Mouse (Mus musculus): ENCODE measurements around the gene Spink2. TPM values are rescaled to one million over a fixed set of nuclear protein-coding genes. Genes with fewer than 3 reads are reported as not detected.

Gene Spink2
- polyA plus RNA-seq, 1 experiment: not detected

- no peaks in the 10 kb centered on the region for H3K79me3 ChIP-seq (ENCODE audit: low read depth)
- H3K27me3 ChIP-seq (ENCODE audit: control insufficient read depth, insufficient read depth, insufficient read length): peaks cover 3% of the 10 kb centered on the region
- H3ac ChIP-seq (ENCODE audit: control insufficient read depth, insufficient read length, low read depth): no peak overlapping the region
- no peaks in the 10 kb centered on the region for H3K79me2 ChIP-seq (ENCODE audit: control insufficient read depth, insufficient read depth)
- H3K4me3 ChIP-seq (ENCODE audit: insufficient read depth, poor library complexity, severe bottlenecking): no peak overlapping the region
- TF ChIP-seq USF1 (IDR thresholded peaks at IDR 0.05; ENCODE audit: low read depth): no peak
- no peak for TF ChIP-seq MYOG (IDR thresholded peaks at IDR 0.05; ENCODE audit: control insufficient read depth, extremely low read depth, insufficient read length)
- TF ChIP-seq CEBPB (IDR thresholded peaks at IDR 0.05; ENCODE audit: low read depth): no peak
- no peak for TF ChIP-seq FOSL1 (IDR thresholded peaks at IDR 0.05; ENCODE audit: insufficient read depth, low read length, poor library complexity, severe bottlenecking)
- TF ChIP-seq MYOD1 (IDR thresholded peaks at IDR 0.05; ENCODE audit: control insufficient read depth, insufficient read length, low read depth): no peak
- TF ChIP-seq MAX (IDR thresholded peaks at IDR 0.05): no peak
- TF ChIP-seq CTCF (IDR thresholded peaks at IDR 0.05; ENCODE audit: control insufficient read depth, insufficient read depth, insufficient read length): no peak
- H3K36me3 ChIP-seq (ENCODE audit: control insufficient read depth, insufficient read depth): no peaks in the 10 kb centered on the region
Observed at GRCm38 (mm10) chr5:77167306-77167945, 43.8 kb downstream of the Spink2 start.

- peaks cover 3% of the 10 kb centered on the region for H3K27me3 ChIP-seq (ENCODE audit: control insufficient read depth, insufficient read depth, insufficient read length)
- H3K4me3 ChIP-seq (ENCODE audit: insufficient read depth, poor library complexity, severe bottlenecking): no peak overlapping the region
- H3K36me3 ChIP-seq (ENCODE audit: control insufficient read depth, insufficient read depth): no peaks in the 10 kb centered on the region
- no peak for TF ChIP-seq FOSL1 (IDR thresholded peaks at IDR 0.05; ENCODE audit: insufficient read depth, low read length, poor library complexity, severe bottlenecking)
- TF ChIP-seq MAX (IDR thresholded peaks at IDR 0.05): no peak
- TF ChIP-seq MYOD1 (IDR thresholded peaks at IDR 0.05; ENCODE audit: control insufficient read depth, insufficient read length, low read depth): no peak
- TF ChIP-seq CEBPB (IDR thresholded peaks at IDR 0.05; ENCODE audit: low read depth): no peak
- TF ChIP-seq MYOG (IDR thresholded peaks at IDR 0.05; ENCODE audit: control insufficient read depth, extremely low read depth, insufficient read length): no peak
- no peaks in the 10 kb centered on the region for H3K79me2 ChIP-seq (ENCODE audit: control insufficient read depth, insufficient read depth)
- H3ac ChIP-seq (ENCODE audit: control insufficient read depth, insufficient read length, low read depth): no peak overlapping the region
- H3K79me3 ChIP-seq (ENCODE audit: low read depth): no peaks in the 10 kb centered on the region
Observed at GRCm38 (mm10) chr5:77165703-77166625, 45.3 kb downstream of the Spink2 start.

DNA sequence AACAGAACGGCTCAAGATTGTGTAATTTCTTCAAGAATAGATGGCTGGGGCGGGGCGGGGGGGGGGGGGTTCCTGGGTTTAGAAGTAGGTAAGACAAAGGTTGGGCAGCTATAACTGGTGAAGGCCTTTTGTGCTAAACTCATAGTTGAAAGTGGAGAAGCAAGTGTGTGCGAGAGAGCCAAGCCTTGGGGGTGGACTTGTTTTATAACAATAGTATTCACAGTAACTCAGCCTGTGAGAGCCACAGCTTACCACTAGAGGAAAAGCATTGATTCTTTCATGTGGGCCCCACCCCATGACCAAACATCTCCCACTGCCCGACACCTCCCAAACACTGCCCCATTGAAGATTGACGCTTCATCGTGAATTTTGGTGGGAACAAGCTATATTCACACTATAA is 47.7 kb downstream of the Spink2 start:
- no peaks in the 10 kb centered on the region for H3K36me3 ChIP-seq (ENCODE audit: control insufficient read depth, insufficient read depth)
- no peak overlapping the region for H3ac ChIP-seq (ENCODE audit: control insufficient read depth, insufficient read length, low read depth)
- TF ChIP-seq CTCF (IDR thresholded peaks at IDR 0.05; ENCODE audit: control insufficient read depth, insufficient read depth, insufficient read length) (no peak), CEBPB (IDR thresholded peaks at IDR 0.05; ENCODE audit: low read depth) (no peak), FOSL1 (IDR thresholded peaks at IDR 0.05; ENCODE audit: insufficient read depth, low read length, poor library complexity, severe bottlenecking) (no peak), MYOD1 (IDR thresholded peaks at IDR 0.05; ENCODE audit: control insufficient read depth, insufficient read length, low read depth) (no peak), MAX (IDR thresholded peaks at IDR 0.05) (no peak), USF1 (IDR thresholded peaks at IDR 0.05; ENCODE audit: low read depth) (no peak), MYOG (IDR thresholded peaks at IDR 0.05; ENCODE audit: control insufficient read depth, extremely low read depth, insufficient read length) (no peak)
- no peaks in the 10 kb centered on the region for H3K79me3 ChIP-seq (ENCODE audit: low read depth)
- peaks cover 3% of the 10 kb centered on the region for H3K27me3 ChIP-seq (ENCODE audit: control insufficient read depth, insufficient read depth, insufficient read length)
- H3K4me3 ChIP-seq (ENCODE audit: insufficient read depth, poor library complexity, severe bottlenecking): no peak overlapping the region
- no peaks in the 10 kb centered on the region for H3K79me2 ChIP-seq (ENCODE audit: control insufficient read depth, insufficient read depth)

DNA sequence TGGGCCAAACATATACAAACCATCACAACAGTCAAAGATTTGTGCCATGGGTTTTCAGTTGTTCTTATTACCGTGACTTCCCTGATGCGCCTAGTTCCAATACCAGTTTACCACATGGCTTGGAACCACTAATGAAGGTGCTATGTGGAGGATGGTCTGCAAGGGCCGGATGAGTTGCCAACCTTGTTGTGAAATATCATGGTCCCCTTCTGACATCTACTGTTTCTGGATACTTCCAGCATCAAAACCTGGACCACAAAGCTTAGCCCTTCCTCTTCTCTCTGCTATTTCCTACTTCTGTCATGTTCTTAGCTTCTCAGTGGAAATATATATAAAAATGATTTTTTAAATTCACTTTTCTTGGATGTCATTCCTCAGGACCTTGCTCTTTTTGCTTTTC is 48.7 kb downstream of the Spink2 start:
- H3K79me2 ChIP-seq (ENCODE audit: control insufficient read depth, insufficient read depth): no peaks in the 10 kb centered on the region

GRCm38 (mm10) chr5:77157777-77158540 is 53.3 kb downstream of the Spink2 start:
- H3ac ChIP-seq (ENCODE audit: control insufficient read depth, insufficient read length, low read depth): no peak overlapping the region
- no peak for TF ChIP-seq MAX (IDR thresholded peaks at IDR 0.05)
- TF ChIP-seq MYOD1 (IDR thresholded peaks at IDR 0.05; ENCODE audit: control insufficient read depth, insufficient read length, low read depth): no peak
- no peak for TF ChIP-seq CEBPB (IDR thresholded peaks at IDR 0.05; ENCODE audit: low read depth)
- TF ChIP-seq MYOG (IDR thresholded peaks at IDR 0.05; ENCODE audit: control insufficient read depth, extremely low read depth, insufficient read length): no peak
- no peak for TF ChIP-seq USF1 (IDR thresholded peaks at IDR 0.05; ENCODE audit: low read depth)
- no peak for TF ChIP-seq FOSL1 (IDR thresholded peaks at IDR 0.05; ENCODE audit: insufficient read depth, low read length, poor library complexity, severe bottlenecking)
- no peaks in the 10 kb centered on the region for H3K79me2 ChIP-seq (ENCODE audit: control insufficient read depth, insufficient read depth)
- no peaks in the 10 kb centered on the region for H3K36me3 ChIP-seq (ENCODE audit: control insufficient read depth, insufficient read depth)
- H3K4me3 ChIP-seq (ENCODE audit: insufficient read depth, poor library complexity, severe bottlenecking): no peak overlapping the region
- no peaks in the 10 kb centered on the region for H3K79me3 ChIP-seq (ENCODE audit: low read depth)
- no peaks in the 10 kb centered on the region for H3K27me3 ChIP-seq (ENCODE audit: control insufficient read depth, insufficient read depth, insufficient read length)

More for the DNA sequence above, 48.7 kb downstream of the Spink2 start:
- Histone ChIP-seq H3ac (ENCODE audit: control insufficient read depth, insufficient read length, low read depth) (no peak overlapping the region), H3K36me3 (ENCODE audit: control insufficient read depth, insufficient read depth) (no peaks in the 10 kb centered on the region), H3K79me3 (ENCODE audit: low read depth) (no peaks in the 10 kb centered on the region), H3K27me3 (ENCODE audit: control insufficient read depth, insufficient read depth, insufficient read length) (peaks cover 3% of the 10 kb centered on the region), H3K4me3 (ENCODE audit: insufficient read depth, poor library complexity, severe bottlenecking) (no peak overlapping the region)
- TF ChIP-seq CTCF (IDR thresholded peaks at IDR 0.05; ENCODE audit: control insufficient read depth, insufficient read depth, insufficient read length): no peak
- no peak for TF ChIP-seq CEBPB (IDR thresholded peaks at IDR 0.05; ENCODE audit: low read depth)
- no peak for TF ChIP-seq MYOD1 (IDR thresholded peaks at IDR 0.05; ENCODE audit: control insufficient read depth, insufficient read length, low read depth)
- no peak for TF ChIP-seq USF1 (IDR thresholded peaks at IDR 0.05; ENCODE audit: low read depth)
- TF ChIP-seq FOSL1 (IDR thresholded peaks at IDR 0.05; ENCODE audit: insufficient read depth, low read length, poor library complexity, severe bottlenecking): no peak
- TF ChIP-seq MAX (IDR thresholded peaks at IDR 0.05): no peak
- no peak for TF ChIP-seq MYOG (IDR thresholded peaks at IDR 0.05; ENCODE audit: control insufficient read depth, extremely low read depth, insufficient read length)
